Mouse (Mus musculus) left cerebral cortex, postnatal 4 days (tissue): ENCODE measurements around the gene Crtac1. TPM values are rescaled to one million over a fixed set of nuclear protein-coding genes. Genes with fewer than 3 reads are reported as not detected.

Source experiments
- DNase-seq: peaks from one replicate; pipeline ENCODE4 v3.0.0-alpha.2; 2022
- intact Hi-C: fragments of 180-260 bp; cut with DNase I; formaldehyde crosslinking; loops from one replicate; pipeline ENCODE4 v1.15.1; 2025
- total RNA-seq, 2 experiments: library from RNA; stranded (reverse); gene quantifications; 2 replicates each; pipeline ENCODE4 v1.2.3; 2021

Gene Crtac1
- total RNA-seq, 2 experiments from 2014 or later, result 40.9 to 53.3 TPM

- intact Hi-C loops, result no loop called here
- DNase-seq, result peak; percentile 66
Observed at GRCm38 (mm10) chr19:42429410-42429809, 2.2 kb downstream of the Crtac1 start.

- no peak for DNase-seq
- intact Hi-C loops, result no loop called here
Observed at GRCm38 (mm10) chr19:42425208-42425607, 6.4 kb downstream of the Crtac1 start.

GRCm38 (mm10) chr19:42415042-42415441 is 16.5 kb downstream of the Crtac1 start:
- intact Hi-C loops, result no loop called here
- DNase-seq, result peak; percentile 72

GRCm38 (mm10) chr19:42409856-42410255 is 21.7 kb downstream of the Crtac1 start:
- intact Hi-C loops, result no loop called here
- no peak for DNase-seq

GRCm38 (mm10) chr19:42409226-42409625 is 22.4 kb downstream of the Crtac1 start:
- intact Hi-C loops, result no loop called here
- DNase-seq, result no peak

GRCm38 (mm10) chr19:42404364-42404763 is 27.2 kb downstream of the Crtac1 start:
- peak; percentile 29 for DNase-seq

GRCm38 (mm10) chr19:42399974-42400373 is 31.6 kb downstream of the Crtac1 start:
- intact Hi-C loops, result no loop called here

More at GRCm38 (mm10) chr19:42404364-42404763, 27.2 kb downstream of the Crtac1 start:
- intact Hi-C loops, result no loop called here

GRCm38 (mm10) chr19:42397281-42397680 is 34.3 kb downstream of the Crtac1 start:
- intact Hi-C loops, result no loop called here
- no peak for DNase-seq

More at GRCm38 (mm10) chr19:42399974-42400373, 31.6 kb downstream of the Crtac1 start:
- DNase-seq, result no peak

- intact Hi-C loops, result no loop called here
Observed at GRCm38 (mm10) chr19:42394848-42395534, 36.6 kb downstream of the Crtac1 start.

GRCm38 (mm10) chr19:42393920-42394319 is 37.7 kb downstream of the Crtac1 start:
- intact Hi-C loops, result no loop called here
- no peak for DNase-seq

More at GRCm38 (mm10) chr19:42394848-42395534, 36.6 kb downstream of the Crtac1 start:
- DNase-seq, result no peak

GRCm38 (mm10) chr19:42392094-42392493 is 39.5 kb downstream of the Crtac1 start:
- intact Hi-C loops, result no loop called here
- DNase-seq, result no peak

GRCm38 (mm10) chr19:42389574-42389973 is 42.0 kb downstream of the Crtac1 start:
- intact Hi-C loops, result no loop called here
- DNase-seq, result no peak

GRCm38 (mm10) chr19:42384981-42385598 is 46.5 kb downstream of the Crtac1 start:
- intact Hi-C loops, result no loop called here
- DNase-seq, result peak; percentile 65

GRCm38 (mm10) chr19:42380981-42381373 is 50.6 kb downstream of the Crtac1 start:
- intact Hi-C loops, result no loop called here
- DNase-seq, result peak; percentile 34

- peak; percentile 42 for DNase-seq
- intact Hi-C loops, result no loop called here
Observed at GRCm38 (mm10) chr19:42380321-42380980, 51.1 kb downstream of the Crtac1 start.

- DNase-seq, result no peak
- intact Hi-C loops, result no loop called here
Observed at GRCm38 (mm10) chr19:42379798-42380197, 51.8 kb downstream of the Crtac1 start.

GRCm38 (mm10) chr19:42377206-42377605 is 54.4 kb downstream of the Crtac1 start:
- no peak for DNase-seq
- intact Hi-C loops, result no loop called here

- DNase-seq, result no peak
- intact Hi-C loops, result no loop called here
Observed at GRCm38 (mm10) chr19:42363551-42363950, 68.0 kb downstream of the Crtac1 start.

GRCm38 (mm10) chr19:42358406-42358805 is 73.2 kb downstream of the Crtac1 start:
- no peak for DNase-seq
- intact Hi-C loops, result no loop called here

- no peak for DNase-seq
- intact Hi-C loops, result no loop called here
Observed at GRCm38 (mm10) chr19:42356854-42357253, 74.7 kb downstream of the Crtac1 start.

GRCm38 (mm10) chr19:42355476-42355875 is 76.1 kb downstream of the Crtac1 start:
- intact Hi-C loops, result no loop called here
- no peak for DNase-seq

- peak; percentile 57 for DNase-seq
- intact Hi-C loops, result no loop called here
Observed at GRCm38 (mm10) chr19:42341183-42341582, 90.4 kb downstream of the Crtac1 start.
